Mouse (Mus musculus): ENCODE measurements at regions not wholly inside any gene's neighbourhood (a gene's known extent, or its start where the extent isn't known, plus 50 kb on each side); places are given as distances from the start of the nearest gene placed in this dataset.

- no peak for DNase-seq
Measured at GRCm38 (mm10) chr11:55974224-55974875, 66.5 kb downstream of the Nmur2 start.

DNA sequence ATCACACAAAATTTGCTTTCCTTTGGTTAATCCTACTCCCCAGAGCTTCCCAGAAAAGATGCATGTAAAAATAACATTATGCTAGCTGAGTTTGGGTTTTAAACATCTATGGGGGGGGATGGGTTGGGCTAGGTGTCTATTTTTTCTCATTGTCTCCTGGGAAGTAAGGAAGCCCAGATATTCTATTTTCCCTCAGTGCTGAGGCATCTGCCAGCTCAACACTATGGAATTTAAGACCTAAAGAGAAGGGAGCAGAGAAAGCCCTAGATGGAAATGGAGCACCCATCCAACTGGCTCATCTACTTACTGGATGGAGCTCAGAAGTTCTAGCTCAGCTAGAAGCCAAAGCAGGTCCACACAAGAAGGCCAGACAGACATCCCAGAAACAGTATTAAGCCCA, 74.2 kb downstream of the Nmur2 start:
- no peak for DNase-seq

DNA sequence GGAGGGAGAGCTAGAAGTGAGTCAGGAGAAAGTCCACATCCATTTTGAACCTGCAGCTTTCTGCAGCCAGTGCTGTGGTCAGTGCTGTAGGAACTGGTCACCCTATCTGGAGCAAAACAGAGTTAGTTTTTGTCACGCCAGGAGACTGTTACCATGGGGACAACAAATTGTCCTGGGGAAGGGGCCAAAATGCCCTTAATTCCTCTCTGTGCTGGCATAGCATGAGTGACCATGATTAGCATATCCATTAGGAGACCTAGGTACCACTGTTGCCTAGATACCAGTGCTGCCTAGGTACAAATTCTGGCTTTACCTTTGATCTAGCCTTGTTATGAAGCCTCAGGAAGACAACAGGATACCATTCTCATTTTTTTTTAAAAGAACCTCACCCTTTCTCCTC, 82.4 kb downstream of the Nmur2 start:
- no peak for DNase-seq

- no peak for DNase-seq
Measured at GRCm38 (mm10) chr11:55957355-55957754, 83.5 kb downstream of the Nmur2 start.

DNA sequence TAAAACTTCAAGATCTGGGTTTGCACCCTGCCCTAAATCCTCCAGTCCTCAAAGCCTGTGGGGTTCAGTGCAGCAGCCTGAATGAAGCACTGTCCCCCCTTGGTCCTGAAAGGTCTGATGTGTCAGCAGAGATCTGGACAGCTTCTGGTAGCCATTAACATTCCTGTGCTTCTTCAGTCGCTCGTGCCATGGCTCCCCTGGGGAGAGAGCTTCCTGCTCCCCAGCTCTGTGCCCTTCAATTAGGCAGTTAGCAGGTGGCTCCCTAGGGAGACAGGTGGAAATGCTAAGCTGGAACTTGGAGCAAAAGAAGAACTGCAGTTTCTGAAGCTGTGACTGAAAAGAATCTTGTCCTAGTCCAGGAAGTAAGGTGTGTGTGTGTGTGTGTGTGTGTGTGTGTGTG, 87.1 kb downstream of the Nmur2 start:
- no peak for DNase-seq

GRCm38 (mm10) chr11:55949596-55949995, 91.2 kb downstream of the Nmur2 start:
- DNase-seq: no peak

- no peak for DNase-seq
Measured at GRCm38 (mm10) chr11:55946629-55947240, 94.1 kb downstream of the Nmur2 start.

DNA sequence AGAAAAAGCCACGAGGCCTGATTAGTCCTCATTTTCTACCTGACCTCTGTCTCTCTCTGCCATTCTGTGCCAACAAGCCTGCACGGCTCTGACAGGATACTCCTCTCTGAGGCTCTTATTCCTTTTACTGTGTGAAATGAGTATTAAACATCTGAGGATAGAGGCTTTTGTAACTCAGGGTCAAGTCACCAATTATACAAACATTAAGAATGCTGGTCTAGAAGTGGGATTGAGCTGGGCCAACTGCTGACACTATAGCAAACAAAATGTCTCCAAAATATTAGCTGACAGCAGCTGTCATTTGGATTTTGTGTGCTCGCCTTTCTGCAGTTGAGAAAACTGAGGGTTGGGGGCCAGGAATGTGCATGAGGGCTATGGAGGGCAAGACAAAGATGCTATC, 94.8 kb downstream of the Nmur2 start:
- DNase-seq: no peak

GRCm38 (mm10) chr11:55939983-55940382, 100.8 kb downstream of the Nmur2 start:
- no peak for DNase-seq

DNA sequence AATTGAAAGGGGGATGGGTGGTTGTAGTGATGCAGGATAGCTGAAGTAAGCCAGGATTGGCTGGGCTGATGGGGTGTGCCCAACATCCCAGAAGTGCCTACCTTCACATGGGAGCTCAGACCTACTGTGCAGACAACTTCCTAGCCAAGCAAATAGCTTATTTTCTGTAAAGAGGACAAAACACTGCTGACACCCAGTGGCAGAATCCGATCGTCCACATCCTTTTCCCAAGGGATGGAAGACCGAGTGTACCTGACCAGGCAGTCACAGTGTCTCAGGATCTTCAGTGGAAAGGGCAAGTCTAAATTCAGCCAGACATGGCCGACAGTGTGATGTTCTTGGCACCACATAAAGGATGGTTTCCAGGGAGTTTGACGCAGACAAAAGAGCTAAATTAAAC, 114.4 kb downstream of the Nmur2 start:
- no peak for DNase-seq

DNA sequence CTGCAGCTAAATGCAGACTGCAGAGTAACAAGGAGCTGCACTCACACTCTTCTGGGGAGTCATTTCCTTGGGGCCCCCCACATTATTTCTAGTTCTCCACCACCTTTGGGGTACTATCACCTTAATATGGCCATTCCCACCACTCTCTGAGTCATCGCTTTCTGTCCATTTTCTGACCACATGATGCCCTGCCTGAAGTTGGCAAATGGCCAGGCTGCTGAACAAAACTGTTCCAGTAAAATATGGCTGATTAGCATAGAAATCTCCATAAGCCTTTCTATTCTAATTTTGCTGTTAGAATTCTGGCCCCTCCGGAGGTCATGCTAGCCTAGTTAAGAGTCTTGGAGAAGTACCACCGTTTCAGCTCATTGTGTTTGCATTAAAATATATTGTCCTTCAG, 121.7 kb downstream of the Nmur2 start:
- DNase-seq: no peak

DNA sequence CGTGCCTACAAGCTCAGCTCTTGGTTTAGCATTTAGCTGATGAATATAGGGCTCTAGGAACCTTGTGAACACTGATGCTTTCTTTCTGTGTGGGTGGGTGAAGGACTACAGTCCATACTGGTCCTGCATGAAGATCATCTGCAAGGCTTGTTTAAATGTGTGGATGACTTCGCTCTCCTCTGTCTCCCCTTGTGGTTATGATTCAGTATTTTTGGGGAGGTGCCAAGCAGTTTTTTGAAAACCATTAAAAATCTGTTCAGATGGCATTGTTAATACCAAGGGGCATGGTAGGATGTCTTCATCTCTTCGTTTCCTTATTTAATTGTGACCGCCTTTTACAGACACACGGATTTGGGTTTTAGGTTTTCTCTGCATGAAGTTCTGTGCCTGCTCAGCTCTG, 122.4 kb downstream of the Nmur2 start:
- no peak for DNase-seq

DNA sequence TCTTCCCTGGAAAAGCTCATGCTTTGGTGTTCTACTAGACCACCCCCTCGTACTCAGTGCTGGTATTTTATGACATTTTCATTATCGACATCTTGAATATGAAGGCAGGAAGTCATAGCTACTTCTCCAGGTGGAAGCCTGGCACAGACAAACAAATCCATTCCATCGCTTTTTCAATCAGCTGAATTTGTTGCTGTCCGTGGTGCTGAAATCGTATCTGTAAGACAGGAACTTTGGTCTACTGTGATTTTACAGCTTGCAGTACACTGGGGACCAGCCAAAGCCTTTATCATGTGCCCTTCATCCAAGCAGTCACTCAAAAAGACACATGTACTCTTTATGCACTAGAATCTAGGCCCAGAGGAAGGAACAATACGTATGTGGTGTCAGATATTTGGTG, 143.3 kb downstream of the Nmur2 start:
- peak; percentile 26 for DNase-seq

GRCm38 (mm10) chr11:55890161-55890560, 150.6 kb downstream of the Nmur2 start:
- DNase-seq: no peak

DNA sequence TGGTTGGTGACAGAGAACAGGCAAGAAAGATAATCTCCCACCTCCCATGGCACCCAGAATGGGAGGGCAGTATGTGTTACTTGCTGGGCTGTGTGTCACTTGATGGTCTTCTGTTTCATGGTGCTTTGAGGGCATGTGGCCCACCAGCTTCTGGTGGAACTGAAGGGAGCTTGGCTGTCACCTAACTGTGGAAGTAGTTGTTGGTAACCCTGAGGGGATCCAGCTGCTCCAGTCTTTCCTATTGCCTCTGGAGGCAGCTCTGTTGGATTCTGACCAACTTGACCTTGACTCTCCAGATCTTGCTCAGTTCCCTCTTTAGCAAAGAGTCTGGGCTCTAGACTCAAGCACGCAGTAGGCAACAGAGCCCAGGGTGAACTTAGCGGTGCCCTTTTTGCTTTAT, 162.2 kb downstream of the Nmur2 start:
- DNase-seq: no peak

DNA sequence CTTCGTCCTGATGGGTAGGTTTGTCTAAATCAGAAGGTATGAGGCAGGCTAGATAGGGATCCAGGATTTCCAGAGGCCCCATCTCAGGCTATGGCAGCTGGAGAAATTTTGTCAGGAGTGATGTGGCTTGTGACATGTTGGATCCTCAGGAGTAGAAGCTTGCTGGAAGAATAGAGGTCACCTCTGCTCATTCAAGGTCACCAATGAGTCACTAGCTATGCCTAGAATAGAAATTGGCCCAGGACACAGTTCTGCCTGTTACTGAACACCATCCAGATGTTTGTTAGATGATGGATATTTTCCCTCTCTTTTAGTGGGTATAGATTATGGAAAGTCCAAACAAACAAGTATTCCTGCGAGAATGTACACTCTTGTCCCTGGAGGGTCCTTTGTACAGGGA, 173.7 kb downstream of the Nmur2 start:
- DNase-seq: no peak

GRCm38 (mm10) chr11:55859230-55859629, 181.6 kb downstream of the Nmur2 start:
- DNase-seq: no peak

DNA sequence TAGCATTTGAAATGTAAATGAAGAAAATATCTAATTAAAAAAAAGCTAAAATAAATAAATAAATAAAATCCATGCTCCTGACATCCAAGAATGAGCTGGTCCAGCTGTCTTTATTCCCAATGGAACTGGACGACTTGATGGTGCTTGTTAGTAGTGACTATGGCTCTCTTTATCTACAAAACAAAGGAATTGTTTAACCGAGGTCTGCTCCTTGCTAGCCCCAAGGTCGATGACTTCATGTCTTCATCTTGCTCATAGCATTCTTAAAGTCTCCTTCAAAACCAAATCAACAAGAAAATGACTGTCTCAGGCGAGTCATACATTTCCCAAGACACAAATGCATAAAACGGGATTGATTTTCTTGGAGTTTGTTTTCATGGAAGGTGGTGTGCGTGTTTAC, 212.5 kb upstream of the Glra1 start:
- DNase-seq: no peak

DNA sequence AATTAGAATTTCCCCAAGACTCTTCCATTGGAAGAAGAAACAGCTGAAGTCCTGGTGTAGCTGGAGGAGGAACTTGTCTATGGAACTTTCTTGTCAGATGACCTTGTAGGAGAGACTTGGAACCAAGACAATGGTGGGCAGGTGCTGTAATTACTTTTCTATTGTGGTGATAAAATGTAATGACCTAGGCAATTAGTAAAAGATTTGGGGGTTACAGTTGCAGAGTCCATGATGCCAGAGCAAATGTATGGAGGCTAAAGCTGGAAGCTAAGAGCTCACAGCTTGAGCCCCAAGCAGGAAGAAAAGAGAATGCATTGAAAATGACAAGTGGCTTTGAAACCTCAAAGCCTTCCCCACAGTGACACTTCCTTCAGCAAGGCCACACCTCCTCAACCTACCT, 208.6 kb upstream of the Glra1 start:
- no peak for DNase-seq

DNA sequence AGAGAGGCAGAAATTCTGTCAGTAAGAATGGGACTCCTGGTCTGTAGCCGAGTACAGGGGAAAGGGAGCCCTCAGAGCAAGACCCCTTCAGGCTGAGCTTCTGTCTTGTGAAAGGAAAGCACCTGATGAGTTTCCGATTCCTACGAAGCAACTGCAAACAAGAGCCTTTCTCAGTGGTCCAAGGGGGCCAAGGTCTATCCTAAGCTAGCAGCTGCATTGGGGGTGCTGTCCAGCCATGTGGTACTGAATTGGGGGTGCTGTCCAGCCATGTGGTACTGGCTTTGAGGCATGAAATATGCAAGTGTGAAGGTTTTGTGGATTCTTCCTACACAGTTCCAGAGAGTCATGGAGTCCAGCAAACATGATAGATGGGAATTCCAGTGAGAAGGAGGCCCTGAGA, 202.7 kb upstream of the Glra1 start:
- DNase-seq: no peak

GRCm38 (mm10) chr11:55791195-55791865, 183.3 kb upstream of the Glra1 start:
- no peak for DNase-seq

- DNase-seq: no peak
Measured at GRCm38 (mm10) chr11:55789638-55790037, 181.6 kb upstream of the Glra1 start.

- DNase-seq: no peak
Measured at GRCm38 (mm10) chr11:55781044-55781443, 173.0 kb upstream of the Glra1 start.

- DNase-seq: no peak
Measured at GRCm38 (mm10) chr11:55780011-55780410, 172.0 kb upstream of the Glra1 start.
